Mouse (Mus musculus) forebrain, embryonic 13.5 days (tissue): ENCODE data around the gene Dapk1. TPM values are rescaled to one million over a fixed set of nuclear protein-coding genes. Genes with fewer than 3 reads are reported as not detected.

Source experiments
- ATAC-seq: fragments of 200-750 bp; cut with Nextera tagmentation; 2 replicates; pipeline ENCODE4 v1.8.0; 2017
- H3K27ac ChIP-seq: fragments of 300-500 bp; sonication (generic); 2 replicates; pipeline ENCODE4 v1.5.1; 2015; ENCODE audit warnings: inconsistent platforms, mild to moderate bottlenecking, moderate library complexity
- H3K27me3 ChIP-seq: fragments of 300-500 bp; sonication (generic); 2 replicates; pipeline ENCODE4 v1.6.1; 2015; ENCODE audit warnings: mild to moderate bottlenecking, inconsistent platforms
- H3K36me3 ChIP-seq: fragments of 300-500 bp; sonication (generic); 2 replicates; pipeline ENCODE4 v1.6.1; 2015; ENCODE audit warnings: mild to moderate bottlenecking, inconsistent platforms; ENCODE audit not compliant: poor library complexity, severe bottlenecking
- H3K4me1 ChIP-seq: fragments of 300-500 bp; sonication (generic); 2 replicates; pipeline ENCODE4 v1.6.1; 2015; ENCODE audit warnings: inconsistent platforms
- H3K4me2 ChIP-seq: fragments of 300-500 bp; sonication (generic); 2 replicates; pipeline ENCODE4 v1.6.1; 2015; ENCODE audit warnings: inconsistent platforms, mild to moderate bottlenecking, moderate library complexity
- H3K4me3 ChIP-seq: fragments of 300-500 bp; sonication (generic); 2 replicates; pipeline ENCODE4 v1.5.1; 2015; ENCODE audit warnings: mild to moderate bottlenecking, inconsistent platforms
- H3K9ac ChIP-seq: fragments of 300-500 bp; sonication (generic); 2 replicates; pipeline ENCODE4 v1.6.1; 2015; ENCODE audit warnings: mild to moderate bottlenecking, inconsistent platforms
- H3K9me3 ChIP-seq: fragments of 300-500 bp; sonication (generic); replicated peaks from 2 replicates; pipeline ENCODE4 v1.6.1; 2016; ENCODE audit warnings: inconsistent platforms
- WGBS: fragments of 180-500 bp; shearing (Covaris S2); methylation state at CpG from one replicate; pipeline ENCODE4 v1.1.7; 2015; 5-methylcytosine and 5-hydroxymethylcytosine counted together
- polyA plus RNA-seq: library from polyadenylated mRNA; unstranded; fragments of >200 nt; fragmentation: Nextera tagmentation; extraction: Ambion mirVana; gene quantifications from 2 replicates; pipeline ENCODE4 v1.2.1, GENCODE M21; 2015

The Dapk1 gene
- polyA plus RNA-seq, 1 experiment from 2014 or later: 37.0 TPM

DNA sequence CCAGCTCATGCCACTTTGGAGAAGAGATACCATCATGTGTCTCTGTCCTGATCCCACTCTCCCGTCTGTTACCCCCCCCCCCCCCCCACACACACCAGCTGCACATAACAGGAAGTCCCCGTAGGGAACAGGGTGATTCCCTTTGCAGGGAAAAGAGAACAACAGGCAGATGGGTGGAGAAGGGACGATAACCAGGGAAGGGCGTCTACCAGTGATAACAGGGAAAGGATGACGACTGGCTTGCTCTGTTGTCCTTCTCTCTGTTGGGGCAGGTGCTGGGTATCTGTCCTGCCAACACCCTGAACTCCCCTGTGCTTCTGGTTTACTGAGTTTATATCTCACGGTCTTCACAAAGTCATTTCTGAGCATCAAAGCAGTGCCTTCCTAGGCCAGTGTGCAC, 18.0 kb downstream of the Dapk1 start:
- no peak overlapping the region for H3K9ac ChIP-seq
- no peak for ATAC-seq
- 55% methylated on average over 6 of the region's 6 CpGs for WGBS
- no peak overlapping the region for H3K27ac ChIP-seq
- H3K36me3 ChIP-seq: peaks cover 12% of the 10 kb centered on the region; the same call in 1 of the 2 replicates
- H3K4me3 ChIP-seq: no peak overlapping the region
- H3K9me3 ChIP-seq: no peaks in the 10 kb centered on the region
- no peak overlapping the region for H3K4me2 ChIP-seq
- no peaks in the 10 kb centered on the region for H3K27me3 ChIP-seq
- H3K4me1 ChIP-seq: peaks cover 72% of the 10 kb centered on the region

DNA sequence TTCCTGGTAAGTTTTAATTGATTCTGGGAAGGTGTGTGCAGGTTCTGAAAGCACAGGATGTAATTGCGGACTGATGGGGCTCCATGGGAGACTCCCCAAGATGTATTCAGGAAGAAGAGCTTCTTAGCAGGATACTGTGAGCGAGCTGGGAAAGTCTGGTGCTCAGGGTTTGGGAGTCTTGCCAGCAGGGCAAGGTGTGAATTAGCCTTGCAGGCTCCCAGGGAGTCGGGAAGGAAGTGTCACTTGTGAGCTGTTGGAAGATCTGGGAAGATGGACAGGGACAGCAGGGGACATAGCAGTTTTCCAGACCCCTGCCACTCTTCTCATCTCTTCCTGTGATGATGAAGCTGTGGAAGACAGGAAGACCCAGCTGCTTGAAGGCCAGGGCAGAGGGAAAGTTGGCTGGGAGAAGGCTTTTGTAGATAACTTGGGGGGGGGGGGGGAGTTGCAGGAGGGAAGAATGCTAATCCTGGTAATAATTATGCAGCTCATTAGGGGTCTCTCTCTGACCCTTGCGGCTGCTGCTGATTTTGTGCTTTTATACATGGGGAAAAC, 19.7 kb downstream of the Dapk1 start:
- Histone ChIP-seq H3K4me1 (peaks cover 57% of the 10 kb centered on the region), H3K4me2 (no peak overlapping the region), H3K4me3 (no peak overlapping the region), H3K36me3 (peaks cover 12% of the 10 kb centered on the region; the same call in 1 of the 2 replicates), H3K27me3 (no peaks in the 10 kb centered on the region), H3K9me3 (no peaks in the 10 kb centered on the region), H3K9ac (no peak overlapping the region), H3K27ac (0 out of 2 replicates have a peak overlapping the region, but pooled peaks have one; percentile 44)
- ATAC-seq: no peak
- WGBS: 29% methylated on average over 4 of the region's 4 CpGs

GRCm38 (mm10) chr13:60625581-60625980, 23.8 kb downstream of the Dapk1 start:
- Histone ChIP-seq H3K9me3 (no peaks in the 10 kb centered on the region), H3K9ac (no peak overlapping the region), H3K27ac (no peak overlapping the region), H3K4me1 (peaks cover 38% of the 10 kb centered on the region), H3K4me2 (no peak overlapping the region), H3K4me3 (no peak overlapping the region), H3K27me3 (no peaks in the 10 kb centered on the region), H3K36me3 (0 out of 2 replicates have a peak, but pooled peaks cover 4% of the 10 kb centered on the region)
- no peak for ATAC-seq
- 68% methylated on average over 7 of the region's 7 CpGs for WGBS

DNA sequence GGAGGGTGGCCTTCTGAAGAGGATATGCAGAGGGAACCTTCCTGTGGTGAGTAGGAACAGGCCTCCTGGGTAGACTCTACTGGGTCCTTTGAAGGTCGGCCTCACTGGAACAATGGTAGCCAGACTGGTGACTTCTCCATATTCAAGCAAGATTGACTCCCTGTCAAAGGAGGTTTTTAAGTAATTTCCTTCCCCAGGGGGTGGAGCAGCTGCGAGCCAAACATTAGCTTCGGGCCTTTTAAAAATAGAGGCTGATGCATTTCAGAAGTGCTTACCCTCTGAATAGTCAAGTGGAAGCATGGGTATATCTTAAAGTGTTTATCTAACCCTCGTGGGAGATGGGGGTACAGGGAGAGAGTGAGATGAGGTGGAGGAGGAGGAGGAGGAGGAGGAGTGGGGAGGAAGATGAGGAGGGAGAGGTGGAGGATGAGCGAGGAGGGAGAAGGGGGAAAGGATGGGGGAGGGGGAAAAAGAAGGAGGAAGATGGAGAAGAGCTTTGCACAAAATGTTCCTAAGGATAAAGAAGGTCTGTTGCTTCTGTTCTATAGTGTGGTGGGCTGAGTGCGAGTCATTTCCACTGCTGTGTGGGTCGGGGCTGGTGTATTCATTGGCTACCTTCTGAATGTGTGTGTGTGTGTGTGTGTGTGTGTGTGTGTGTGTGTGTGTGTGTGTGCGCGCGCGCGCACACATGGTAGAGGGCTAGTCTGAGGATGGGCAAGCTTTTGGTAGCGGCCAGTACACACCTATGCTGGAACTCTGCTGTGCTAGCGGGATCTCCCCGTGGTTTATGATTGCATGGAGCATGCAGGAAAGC, 26.3 kb downstream of the Dapk1 start:
- Histone ChIP-seq H3K27me3 (no peaks in the 10 kb centered on the region), H3K27ac (no peak overlapping the region), H3K9ac (no peak overlapping the region), H3K4me1 (peaks cover 19% of the 10 kb centered on the region), H3K9me3 (no peaks in the 10 kb centered on the region), H3K4me2 (no peak overlapping the region), H3K36me3 (no peaks in the 10 kb centered on the region), H3K4me3 (no peak overlapping the region)
- 19% methylated on average over 10 of the region's 15 CpGs for WGBS
- peak; percentile 27; the same call in 1 of the 2 replicates for ATAC-seq

DNA sequence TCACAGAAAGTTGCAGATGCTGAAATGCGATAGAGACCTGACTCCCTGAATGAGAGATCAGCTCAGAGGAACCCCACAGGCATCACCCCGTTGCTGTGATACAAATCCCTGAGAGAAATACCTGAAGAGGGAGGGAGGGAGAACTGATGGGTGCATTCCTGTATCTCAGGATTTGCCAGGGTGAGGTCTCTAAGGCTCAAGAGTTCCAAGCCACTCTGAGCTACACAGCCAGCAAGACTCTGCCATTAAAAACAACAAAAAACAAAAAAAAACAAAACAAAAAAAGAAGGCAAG, 26.9 kb downstream of the Dapk1 start:
- Histone ChIP-seq H3K9ac (no peak overlapping the region), H3K4me3 (no peak overlapping the region), H3K27me3 (no peaks in the 10 kb centered on the region), H3K9me3 (no peaks in the 10 kb centered on the region), H3K36me3 (no peaks in the 10 kb centered on the region), H3K27ac (no peak overlapping the region), H3K4me2 (no peak overlapping the region), H3K4me1 (peaks cover 24% of the 10 kb centered on the region)
- no peak for ATAC-seq
- 8% methylated on average over 2 of the region's 2 CpGs for WGBS

DNA sequence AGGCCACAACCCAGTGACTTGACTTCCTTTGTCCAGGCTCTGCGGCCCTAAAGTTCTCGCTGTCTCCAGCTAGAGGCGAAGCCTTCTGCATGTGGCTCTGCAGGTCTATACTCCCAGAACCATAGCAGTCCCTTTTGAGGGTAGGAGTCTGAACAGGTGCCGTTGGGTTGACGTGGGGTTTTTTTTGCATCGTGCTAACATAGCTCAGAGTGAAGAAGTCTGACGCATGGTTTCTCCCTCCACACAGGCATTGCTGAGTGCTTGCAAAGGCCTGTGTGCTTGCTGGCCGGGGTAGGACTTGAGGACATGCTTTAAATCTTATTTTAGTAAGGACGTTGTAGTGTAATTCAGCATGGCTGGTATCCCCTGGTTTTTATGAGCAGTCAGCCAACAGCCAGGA, 27.7 kb downstream of the Dapk1 start:
- H3K27me3 ChIP-seq: no peaks in the 10 kb centered on the region
- no peaks in the 10 kb centered on the region for H3K36me3 ChIP-seq
- no peaks in the 10 kb centered on the region for H3K9me3 ChIP-seq
- no peak overlapping the region for H3K4me2 ChIP-seq
- no peak overlapping the region for H3K9ac ChIP-seq
- WGBS: 94% methylated on average over 9 of the region's 9 CpGs
- no peak for ATAC-seq
- peaks cover 32% of the 10 kb centered on the region for H3K4me1 ChIP-seq
- H3K4me3 ChIP-seq: no peak overlapping the region
- H3K27ac ChIP-seq: no peak overlapping the region

GRCm38 (mm10) chr13:60633945-60634344, 32.2 kb downstream of the Dapk1 start:
- no peak overlapping the region for H3K4me3 ChIP-seq
- WGBS: 46% methylated on average over 6 of the region's 6 CpGs
- no peak overlapping the region for H3K4me2 ChIP-seq
- peak; percentile 23; the same call in 1 of the 2 replicates for ATAC-seq
- H3K27ac ChIP-seq: peak overlapping the region; percentile 57; the same call in 1 of the 2 replicates
- H3K4me1 ChIP-seq: peaks cover 20% of the 10 kb centered on the region
- no peaks in the 10 kb centered on the region for H3K27me3 ChIP-seq
- no peaks in the 10 kb centered on the region for H3K9me3 ChIP-seq
- H3K36me3 ChIP-seq: no peaks in the 10 kb centered on the region
- no peak overlapping the region for H3K9ac ChIP-seq

- Histone ChIP-seq H3K4me3 (no peak overlapping the region), H3K4me2 (no peak overlapping the region)
Measured at GRCm38 (mm10) chr13:60635636-60636035, 33.9 kb downstream of the Dapk1 start.

DNA sequence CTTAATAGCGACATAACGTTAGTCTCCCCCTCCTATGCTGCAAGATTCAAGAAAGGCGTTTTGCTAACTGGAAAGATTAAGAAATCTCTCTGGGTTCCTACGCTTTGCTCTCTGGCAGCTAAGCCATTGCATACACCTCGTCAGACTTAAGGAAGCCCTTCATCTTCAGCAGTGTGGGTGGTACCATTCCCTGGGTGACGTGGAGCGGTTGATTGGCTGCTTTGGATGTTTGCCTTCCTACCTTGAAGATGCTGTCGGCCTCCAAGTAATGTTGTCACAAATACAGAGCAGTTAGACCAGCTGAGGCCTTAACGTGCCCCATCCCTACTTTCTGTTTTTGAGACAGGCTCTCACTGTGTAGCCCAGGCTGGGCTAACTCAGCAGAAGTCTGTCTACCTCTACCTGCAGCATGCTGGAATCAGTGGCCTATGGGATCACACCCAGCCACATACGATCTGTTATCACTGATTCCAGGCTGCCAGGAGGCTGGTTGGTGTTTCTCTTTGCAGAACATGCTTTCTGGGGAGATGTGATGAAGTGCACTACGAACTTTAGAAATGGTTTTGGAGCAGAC, 37.8 kb downstream of the Dapk1 start:
- Histone ChIP-seq H3K4me2 (no peak overlapping the region), H3K4me1 (peaks cover 20% of the 10 kb centered on the region), H3K9me3 (no peaks in the 10 kb centered on the region), H3K27me3 (no peaks in the 10 kb centered on the region), H3K36me3 (peaks cover 5% of the 10 kb centered on the region; the same call in 1 of the 2 replicates), H3K9ac (no peak overlapping the region), H3K27ac (no peak overlapping the region), H3K4me3 (no peak overlapping the region)
- ATAC-seq: no peak
- WGBS: 72% methylated on average over 11 of the region's 11 CpGs

More at GRCm38 (mm10) chr13:60635636-60636035, 33.9 kb downstream of the Dapk1 start:
- no peak for ATAC-seq
- peaks cover 34% of the 10 kb centered on the region for H3K4me1 ChIP-seq
- no peaks in the 10 kb centered on the region for H3K27me3 ChIP-seq
- no peaks in the 10 kb centered on the region for H3K36me3 ChIP-seq
- no peak overlapping the region for H3K9ac ChIP-seq
- H3K9me3 ChIP-seq: no peaks in the 10 kb centered on the region
- WGBS: 83% methylated on average over 6 of the region's 6 CpGs
- H3K27ac ChIP-seq: no peak overlapping the region

GRCm38 (mm10) chr13:60640420-60640819, 38.7 kb downstream of the Dapk1 start:
- H3K9ac ChIP-seq: no peak overlapping the region
- H3K9me3 ChIP-seq: no peaks in the 10 kb centered on the region
- peaks cover 14% of the 10 kb centered on the region for H3K4me1 ChIP-seq
- 87% methylated on average over 7 of the region's 7 CpGs for WGBS
- H3K36me3 ChIP-seq: peaks cover 5% of the 10 kb centered on the region; the same call in 1 of the 2 replicates
- H3K27ac ChIP-seq: no peak overlapping the region
- H3K4me3 ChIP-seq: no peak overlapping the region
- no peak for ATAC-seq
- no peaks in the 10 kb centered on the region for H3K27me3 ChIP-seq
- H3K4me2 ChIP-seq: no peak overlapping the region

DNA sequence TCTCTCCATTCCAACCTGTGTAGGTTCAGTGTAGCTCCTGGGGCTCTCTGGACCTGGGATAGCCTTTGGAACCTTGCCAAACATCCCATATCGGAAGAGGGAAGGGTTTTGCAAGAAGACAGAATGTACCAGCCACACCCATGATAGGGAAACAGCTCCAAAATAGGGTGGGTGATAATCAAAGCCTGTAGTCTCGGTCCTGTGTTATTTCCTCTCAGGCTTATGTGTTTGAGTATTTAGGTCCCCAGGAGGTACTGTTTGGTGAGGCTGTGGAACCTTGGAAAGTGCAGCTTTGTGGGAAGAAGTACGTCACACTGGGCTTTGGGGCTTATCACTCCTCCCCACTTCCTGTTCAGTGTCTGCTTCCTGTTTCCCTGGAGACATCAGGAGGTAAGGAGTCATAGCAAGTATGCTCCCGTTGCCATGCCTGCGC, 42.7 kb downstream of the Dapk1 start:
- 85% methylated on average over 5 of the region's 5 CpGs for WGBS
- Histone ChIP-seq H3K9ac (no peak overlapping the region), H3K9me3 (no peaks in the 10 kb centered on the region), H3K27ac (no peak overlapping the region), H3K27me3 (no peaks in the 10 kb centered on the region), H3K4me1 (peaks cover 10% of the 10 kb centered on the region), H3K36me3 (peaks cover 13% of the 10 kb centered on the region; the same call in 1 of the 2 replicates), H3K4me2 (no peak overlapping the region), H3K4me3 (no peak overlapping the region)
- no peak for ATAC-seq

GRCm38 (mm10) chr13:60646791-60647190, 45.0 kb downstream of the Dapk1 start:
- H3K27me3 ChIP-seq: no peaks in the 10 kb centered on the region
- H3K9ac ChIP-seq: no peak overlapping the region
- H3K36me3 ChIP-seq: peaks cover 13% of the 10 kb centered on the region; the same call in 1 of the 2 replicates
- no peak overlapping the region for H3K4me2 ChIP-seq
- no peak overlapping the region for H3K4me3 ChIP-seq
- 97% methylated on average over 3 of the region's 3 CpGs for WGBS
- H3K27ac ChIP-seq: no peak overlapping the region
- no peaks in the 10 kb centered on the region for H3K9me3 ChIP-seq
- ATAC-seq: no peak
- H3K4me1 ChIP-seq: no peaks in the 10 kb centered on the region
